Mouse (Mus musculus) lung, adult 2 months (tissue): ENCODE data around the gene Plgrkt. TPM values are rescaled to one million over a fixed set of nuclear protein-coding genes. Genes with fewer than 3 reads are reported as not detected.

Experiments used
- DNase-seq: peaks from one replicate; pipeline ENCODE4 v3.0.0; 2022
- H3K4me1 ChIP-seq: fragments of 200-500 bp; 2 replicates; pipeline ENCODE4 v1.6.1; 2011; ENCODE audit warnings: low read length; ENCODE audit not compliant: control insufficient read depth, insufficient read depth
- H3K4me3 ChIP-seq: fragments of 200-500 bp; replicated peaks from 2 replicates; pipeline ENCODE3; 2011; ENCODE audit warnings: low read depth, mild to moderate bottlenecking, control low read depth, low read length; ENCODE audit errors: extremely low read depth
- CTCF ChIP-seq: fragments of 200-500 bp; IDR thresholded peaks from 2 replicates; pipeline ENCODE4 v1.5.1; 2011; ENCODE audit warnings: mild to moderate bottlenecking, low read length, control low read depth; ENCODE audit not compliant: insufficient read depth
- POLR2A ChIP-seq: fragments of 200-500 bp; IDR thresholded peaks from 2 replicates; pipeline ENCODE4 v1.6.1; 2011; ENCODE audit warnings: low read depth, mild to moderate bottlenecking, control low read depth, low read length, borderline replicate concordance; ENCODE audit errors: extremely low read depth
- WGBS: fragments of 180-500 bp; shearing (Covaris S2); methylation state at CpG from one replicate; pipeline ENCODE4 v1.1.7; 2018; 5-methylcytosine and 5-hydroxymethylcytosine counted together
- polyA plus RNA-seq: library from polyadenylated mRNA; depleted of rRNA; stranded (reverse); fragments of >200 nt; gene quantifications from 2 replicates; pipeline ENCODE4 v1.2.3, GENCODE M21; 2012

Plgrkt gene
- polyA plus RNA-seq, 1 experiment: 56.1 TPM

- TF ChIP-seq CTCF (no peak), POLR2A (no peak)
- WGBS: 87% methylated on average over 4 of the region's 4 CpGs
Measured at GRCm38 (mm10) chr19:29402621-29403020, 35.4 kb upstream of the Plgrkt start.

DNA sequence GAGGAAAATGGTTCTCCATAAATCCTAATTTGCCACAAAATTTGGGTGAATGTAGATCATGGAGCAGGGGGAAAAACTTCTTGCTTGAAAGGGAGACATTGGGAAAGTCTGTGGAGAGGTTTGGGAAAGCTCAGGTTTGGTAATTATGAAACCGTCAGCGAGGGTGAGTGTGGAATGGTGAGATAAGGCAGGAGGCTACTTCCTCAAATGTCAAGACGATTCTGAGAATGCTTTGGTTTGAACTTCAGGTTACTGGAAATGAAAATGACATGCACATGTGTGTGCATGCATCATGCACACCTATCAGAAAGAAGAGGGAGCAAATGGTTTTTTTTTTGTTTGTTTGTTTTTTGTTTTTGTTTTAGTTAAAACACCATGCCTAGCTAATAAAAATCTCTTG, 33.3 kb upstream of the Plgrkt start:
- Histone ChIP-seq H3K4me1 (no peaks in the 10 kb centered on the region), H3K4me3 (no peak overlapping the region)
- WGBS: 68% methylated on average over 3 of the region's 3 CpGs
- TF ChIP-seq CTCF (no peak), POLR2A (no peak)
- no peak for DNase-seq

More at GRCm38 (mm10) chr19:29402621-29403020, 35.4 kb upstream of the Plgrkt start:
- DNase-seq: no peak
- H3K4me3 ChIP-seq: no peak overlapping the region
- no peaks in the 10 kb centered on the region for H3K4me1 ChIP-seq

DNA sequence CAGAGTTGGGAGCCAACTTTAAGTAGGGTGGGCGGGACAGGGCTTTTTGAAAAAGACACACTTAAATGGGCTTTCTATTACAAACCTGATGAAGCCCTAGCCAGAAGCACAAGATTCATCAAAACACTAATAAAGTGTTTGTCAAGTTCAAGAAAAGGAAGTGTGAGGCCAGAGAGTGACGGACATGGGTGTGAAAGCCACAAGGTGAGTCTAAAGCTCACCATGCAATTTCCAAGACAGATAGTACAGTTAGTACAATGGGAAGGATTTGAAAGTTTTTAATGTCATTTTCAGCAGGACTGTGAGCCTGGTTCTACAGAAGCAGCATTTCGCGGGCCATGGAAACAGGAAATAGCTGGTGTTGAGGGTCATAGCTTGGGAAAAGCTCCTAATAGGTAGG, 32.6 kb upstream of the Plgrkt start:
- WGBS: 90% methylated on average over 4 of the region's 4 CpGs
- no peaks in the 10 kb centered on the region for H3K4me1 ChIP-seq
- no peak overlapping the region for H3K4me3 ChIP-seq
- DNase-seq: no peak
- no peak for TF ChIP-seq CTCF
- TF ChIP-seq POLR2A: no peak

DNA sequence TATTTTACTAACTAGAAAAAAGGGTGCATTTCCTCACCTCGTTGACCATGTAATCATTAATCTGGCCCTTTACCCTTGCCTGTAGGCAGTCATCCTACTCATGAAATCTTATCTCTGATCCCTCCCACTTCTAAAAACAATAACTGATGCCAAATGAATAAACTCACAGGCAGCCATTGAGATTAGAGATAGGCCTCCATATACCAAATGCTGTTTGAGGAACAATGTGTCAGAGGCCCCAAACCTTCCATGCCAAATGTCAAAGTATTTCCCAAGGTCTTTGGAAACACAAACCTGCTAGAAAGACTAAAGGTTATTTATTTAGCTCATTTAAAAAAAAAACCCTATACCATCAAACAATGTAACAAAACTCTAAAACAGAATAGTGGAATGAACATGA, 29.2 kb upstream of the Plgrkt start:
- H3K4me3 ChIP-seq: no peak overlapping the region
- TF ChIP-seq POLR2A (no peak), CTCF (no peak)
- no peaks in the 10 kb centered on the region for H3K4me1 ChIP-seq
- no peak for DNase-seq
- WGBS: 41% methylated on average over 1 of the region's 1 CpGs

GRCm38 (mm10) chr19:29394721-29395120, 27.5 kb upstream of the Plgrkt start:
- H3K4me3 ChIP-seq: no peak overlapping the region
- no peak for DNase-seq
- 90% methylated on average over 2 of the region's 2 CpGs for whole genome bisulfite sequencing
- TF ChIP-seq CTCF: no peak
- TF ChIP-seq POLR2A: no peak
- no peaks in the 10 kb centered on the region for H3K4me1 ChIP-seq

DNA sequence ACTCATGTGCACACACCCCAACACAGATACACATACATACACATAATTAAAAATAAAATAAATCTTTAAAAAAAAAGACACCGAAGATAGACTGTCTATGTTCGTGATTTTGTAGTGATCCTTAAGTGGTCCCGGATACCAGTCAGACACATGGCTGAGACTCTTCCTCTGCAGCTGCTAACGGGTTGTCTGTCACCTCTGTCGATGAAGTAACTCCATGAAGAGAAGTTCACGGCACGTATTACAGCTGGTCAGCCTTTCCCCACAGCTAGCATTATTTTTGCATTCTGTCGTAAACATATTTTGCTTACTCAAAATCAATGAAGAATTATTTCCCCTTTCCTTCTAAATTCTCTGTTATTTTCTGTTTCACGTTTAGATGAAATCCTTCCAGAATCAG, 26.1 kb upstream of the Plgrkt start:
- WGBS: 62% methylated on average over 9 of the region's 9 CpGs
- H3K4me3 ChIP-seq: no peak overlapping the region
- H3K4me1 ChIP-seq: no peaks in the 10 kb centered on the region
- no peak for TF ChIP-seq CTCF
- no peak for TF ChIP-seq POLR2A
- no peak for DNase-seq

DNA sequence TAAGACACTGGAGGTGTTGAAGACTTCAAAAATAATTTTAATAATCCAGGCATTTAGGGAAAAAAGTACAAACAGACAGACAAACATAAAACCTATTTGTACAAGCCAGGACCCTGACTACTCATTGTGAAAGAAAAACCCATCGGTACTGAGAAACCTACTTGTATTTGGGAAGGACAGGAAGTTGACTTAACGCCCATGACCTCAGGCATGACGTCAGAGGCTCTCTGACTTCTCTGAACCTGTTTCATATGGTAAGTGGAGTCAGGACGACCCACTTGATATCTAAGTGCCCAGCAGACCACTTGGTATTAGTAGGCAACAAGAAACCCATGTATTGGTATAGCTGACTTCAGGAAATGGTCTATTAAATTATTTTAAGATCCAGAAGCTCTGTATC, 24.1 kb upstream of the Plgrkt start:
- TF ChIP-seq CTCF (no peak), POLR2A (no peak)
- Histone ChIP-seq H3K4me1 (no peaks in the 10 kb centered on the region), H3K4me3 (no peak overlapping the region)
- 43% methylated on average over 4 of the region's 4 CpGs for WGBS
- no peak for DNase-seq

DNA sequence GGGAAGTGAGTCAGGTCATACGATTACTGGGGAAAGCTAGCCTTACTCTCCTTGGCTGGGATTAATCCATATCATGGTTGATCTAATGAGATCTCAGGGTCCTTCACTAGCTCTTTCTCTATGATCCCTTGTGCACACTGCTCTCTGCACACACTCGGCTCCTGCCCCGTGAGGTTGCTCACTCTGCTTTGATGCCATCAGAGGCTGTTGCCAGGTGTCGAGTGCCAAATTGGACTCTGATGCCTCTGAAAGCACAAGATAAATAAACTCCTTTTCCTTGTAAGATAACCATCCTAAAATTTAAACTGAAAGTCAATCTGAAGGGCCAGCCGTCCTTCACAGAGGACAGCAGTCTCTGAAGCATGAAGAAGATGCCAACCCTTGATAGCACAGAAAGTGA, 23.3 kb upstream of the Plgrkt start:
- WGBS: 70% methylated on average over 5 of the region's 5 CpGs
- no peak for DNase-seq
- TF ChIP-seq CTCF: no peak
- no peak for TF ChIP-seq POLR2A

DNA sequence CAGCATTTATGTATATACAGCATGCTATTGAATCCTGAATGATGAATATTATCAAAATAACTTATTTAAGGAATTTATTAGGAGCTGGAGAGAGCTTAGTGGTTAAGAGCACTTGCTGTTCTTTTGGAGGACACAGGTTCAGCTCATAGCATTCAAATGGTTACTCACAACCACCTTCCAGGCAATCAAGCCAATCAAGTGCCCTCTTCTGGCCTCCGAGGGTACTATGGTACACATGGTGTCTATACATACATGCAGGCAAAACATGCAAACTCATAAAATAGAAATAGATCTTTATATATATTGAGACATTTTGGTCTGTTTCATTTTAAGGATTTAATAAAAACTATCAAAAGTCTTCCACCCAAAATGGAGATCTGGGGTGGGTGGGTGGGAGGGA, 21.6 kb upstream of the Plgrkt start:
- DNase-seq: no peak
- 88% methylated on average over 1 of the region's 1 CpGs for WGBS
- Histone ChIP-seq H3K4me3 (no peak overlapping the region), H3K4me1 (no peaks in the 10 kb centered on the region)
- no peak for TF ChIP-seq CTCF
- no peak for TF ChIP-seq POLR2A

More for the DNA sequence above, 23.3 kb upstream of the Plgrkt start:
- no peak overlapping the region for H3K4me3 ChIP-seq
- no peaks in the 10 kb centered on the region for H3K4me1 ChIP-seq

DNA sequence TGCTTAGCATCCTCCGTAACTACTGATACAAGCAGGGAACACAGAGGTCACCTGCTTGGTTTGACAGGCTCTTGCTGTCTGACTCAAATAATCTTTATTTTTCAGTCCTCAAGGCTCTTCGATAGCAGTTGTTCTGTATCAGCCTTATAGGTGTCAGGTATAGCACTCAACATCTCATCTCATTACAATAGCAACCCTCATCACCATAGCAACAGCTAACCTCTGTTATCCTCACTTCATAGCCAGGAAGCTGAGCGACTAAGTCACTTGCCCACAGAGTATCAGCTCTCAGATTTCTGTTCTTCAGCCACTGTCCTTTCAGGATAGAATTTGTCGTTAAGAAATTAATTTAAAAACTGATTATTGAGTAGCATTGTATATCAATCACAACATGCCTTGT, 18.6 kb upstream of the Plgrkt start:
- Histone ChIP-seq H3K4me3 (no peak overlapping the region), H3K4me1 (no peaks in the 10 kb centered on the region)
- no peak for TF ChIP-seq POLR2A
- TF ChIP-seq CTCF: no peak
- DNase-seq: no peak
- 83% methylated on average over 4 of the region's 4 CpGs for WGBS

GRCm38 (mm10) chr19:29384994-29385393, 17.8 kb upstream of the Plgrkt start:
- 65% methylated on average over 6 of the region's 6 CpGs for WGBS
- DNase-seq: no peak
- H3K4me3 ChIP-seq: no peak overlapping the region
- no peak for TF ChIP-seq POLR2A
- TF ChIP-seq CTCF: no peak
- no peaks in the 10 kb centered on the region for H3K4me1 ChIP-seq
